Mouse (Mus musculus) bone marrow, adult 2 months (tissue): ENCODE results near the gene Pak1ip1.

Experiments used
- CTCF ChIP-seq: fragments of 200-500 bp; IDR thresholded peaks from 2 replicates; pipeline ENCODE4 v1.5.1; 2011; ENCODE audit warnings: low read length, control low read depth; ENCODE audit not compliant: control insufficient read depth, insufficient read depth
- POLR2A ChIP-seq: fragments of 200-500 bp; IDR thresholded peaks from 2 replicates; pipeline ENCODE4 v1.6.1; 2011; ENCODE audit warnings: low read depth, mild to moderate bottlenecking, control low read depth, low read length, borderline replicate concordance; ENCODE audit not compliant: control insufficient read depth

GRCm38 (mm10) chr13:40972976-40973375, 27.8 kb upstream of the Pak1ip1 start:
- TF ChIP-seq CTCF (no peak), POLR2A (no peak)
